Mouse (Mus musculus) embryonic fibroblast, embryonic 13.5 days (primary cell): ENCODE measurements at regions not wholly inside any gene's neighbourhood (a gene's known extent, or its start where the extent isn't known, plus 50 kb on each side); places are given as distances from the start of the nearest gene placed in this dataset.

Experiments
- H3K27ac ChIP-seq: 2 replicates; pipeline ENCODE4 v1.5.1; 2012; ENCODE audit warnings: low read length, control low read depth, inconsistent platforms; ENCODE audit not compliant: insufficient read depth
- H3K4me1 ChIP-seq: 2 replicates; pipeline ENCODE4 v1.6.1; 2011; ENCODE audit warnings: low read length; ENCODE audit not compliant: control insufficient read depth, insufficient read depth
- H3K4me3 ChIP-seq: 2 replicates; pipeline ENCODE4 v1.5.1; 2011; ENCODE audit warnings: mild to moderate bottlenecking, control low read depth, low read length; ENCODE audit not compliant: insufficient read depth
- CTCF ChIP-seq: IDR thresholded peaks from 2 replicates; pipeline ENCODE4 v1.5.1; 2011; ENCODE audit warnings: mild to moderate bottlenecking, control low read depth, low read length, moderate library complexity, borderline replicate concordance; ENCODE audit not compliant: insufficient read depth
- POLR2A ChIP-seq: IDR thresholded peaks from 2 replicates; pipeline ENCODE4 v1.6.1; 2011; ENCODE audit warnings: low read depth, mild to moderate bottlenecking, control low read depth, low read length, moderate library complexity

DNA sequence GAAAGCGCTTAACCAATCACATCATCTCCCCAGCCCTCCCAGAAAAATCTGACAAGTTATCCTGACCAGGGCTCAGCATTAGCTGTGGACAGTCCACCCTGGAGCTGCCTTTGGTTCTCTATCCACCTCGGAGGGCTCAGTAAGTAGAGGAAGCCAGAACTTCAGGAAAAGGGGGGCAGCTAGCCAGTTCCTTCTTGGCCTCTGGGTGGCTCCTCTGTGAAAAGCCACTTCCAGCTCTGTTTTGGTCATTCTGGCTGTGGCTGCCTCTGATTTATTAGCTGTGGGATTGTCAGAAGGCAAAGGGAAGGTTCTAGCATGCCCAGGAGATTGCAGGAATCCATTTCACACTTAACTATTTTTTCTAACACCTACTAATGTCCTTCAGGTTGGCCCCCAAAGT is 59.6 kb upstream of the Cux1 start:
- TF ChIP-seq CTCF (no peak), POLR2A (no peak)
- Histone ChIP-seq H3K4me3 (no peak overlapping the region), H3K27ac (no peak overlapping the region), H3K4me1 (no peaks in the 10 kb centered on the region)

DNA sequence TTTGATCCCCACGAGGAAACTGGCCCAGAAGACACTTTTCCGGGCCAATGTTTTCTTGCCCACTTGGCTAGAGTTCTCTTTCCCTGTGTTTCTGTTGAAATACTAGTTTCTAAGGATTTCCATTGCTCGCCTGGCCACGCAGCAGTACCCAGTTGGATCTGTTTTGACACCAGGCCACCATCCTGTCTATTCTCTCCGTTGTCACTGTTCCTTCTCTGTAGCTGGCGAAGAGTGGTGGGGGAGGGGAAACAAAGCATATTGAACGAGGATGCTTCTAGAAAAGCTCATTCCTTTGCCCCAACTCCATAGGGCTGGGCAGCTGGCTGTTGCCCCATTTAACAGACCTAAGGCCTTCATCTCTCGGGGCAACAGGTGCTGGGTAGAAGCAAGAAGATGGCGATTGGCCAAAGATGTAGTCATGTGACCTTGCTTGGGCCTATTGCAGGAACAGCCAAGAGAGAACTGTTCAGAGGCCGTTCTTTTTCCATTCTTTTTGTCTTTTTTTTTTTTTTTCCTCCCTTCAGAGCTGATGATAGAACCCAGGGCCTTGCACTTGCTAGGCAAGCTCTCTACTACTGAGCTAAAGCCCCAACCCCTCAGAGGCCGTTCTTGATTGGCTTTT is 60.5 kb upstream of the Cux1 start:
- Histone ChIP-seq H3K27ac (no peak overlapping the region), H3K4me1 (peaks cover 3% of the 10 kb centered on the region; the same call in 1 of the 2 replicates), H3K4me3 (no peak overlapping the region)
- TF ChIP-seq POLR2A (no peak), CTCF (no peak)

DNA sequence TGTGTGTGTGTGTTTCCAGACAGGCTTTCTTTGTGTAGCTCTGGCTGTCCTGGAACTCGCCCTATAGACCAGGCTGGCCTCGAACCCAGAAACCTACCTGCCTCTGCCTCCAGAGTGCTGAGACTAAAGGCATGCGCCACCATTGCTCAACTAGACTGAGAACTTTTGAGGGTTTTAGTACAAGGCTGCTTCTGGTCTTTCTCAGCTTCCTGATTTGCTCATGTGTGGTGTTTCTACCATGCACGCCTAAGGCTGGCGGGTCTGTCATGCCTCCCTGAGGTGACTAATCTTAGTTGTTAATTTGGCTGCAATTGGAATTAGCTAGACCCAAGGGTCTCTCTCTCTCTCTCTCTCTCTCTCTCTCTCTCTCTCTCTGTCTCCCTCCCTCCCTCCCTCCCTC is 61.2 kb upstream of the Cux1 start:
- Histone ChIP-seq H3K4me3 (no peak overlapping the region), H3K27ac (no peak overlapping the region), H3K4me1 (peaks cover 3% of the 10 kb centered on the region; the same call in 1 of the 2 replicates)
- TF ChIP-seq POLR2A (no peak), CTCF (no peak)

DNA sequence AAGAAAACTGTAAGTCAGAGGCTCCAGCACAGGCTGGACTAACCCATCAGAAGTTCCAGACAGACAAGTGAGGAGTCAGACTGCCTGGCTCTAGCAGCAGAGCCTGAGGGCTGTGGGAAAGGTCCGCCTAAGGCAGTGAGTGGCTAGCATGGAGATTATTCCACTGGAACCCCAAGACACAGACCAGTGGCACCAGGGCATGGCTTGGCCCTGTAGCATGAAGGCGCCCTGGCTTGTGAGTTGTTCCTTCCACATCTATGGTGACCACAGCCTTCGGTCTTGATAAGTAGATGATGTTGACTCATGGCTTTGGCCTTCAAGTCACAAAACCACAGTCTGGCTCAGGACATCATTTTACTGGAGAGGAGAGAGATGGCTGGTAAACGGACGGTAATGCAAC is 60.7 kb upstream of the Myl10 start:
- Histone ChIP-seq H3K4me1 (peaks cover 3% of the 10 kb centered on the region; the same call in 1 of the 2 replicates), H3K27ac (peak overlapping the region; percentile 38; the same call in 1 of the 2 replicates), H3K4me3 (no peak overlapping the region)
- TF ChIP-seq CTCF (no peak), POLR2A (no peak)

DNA sequence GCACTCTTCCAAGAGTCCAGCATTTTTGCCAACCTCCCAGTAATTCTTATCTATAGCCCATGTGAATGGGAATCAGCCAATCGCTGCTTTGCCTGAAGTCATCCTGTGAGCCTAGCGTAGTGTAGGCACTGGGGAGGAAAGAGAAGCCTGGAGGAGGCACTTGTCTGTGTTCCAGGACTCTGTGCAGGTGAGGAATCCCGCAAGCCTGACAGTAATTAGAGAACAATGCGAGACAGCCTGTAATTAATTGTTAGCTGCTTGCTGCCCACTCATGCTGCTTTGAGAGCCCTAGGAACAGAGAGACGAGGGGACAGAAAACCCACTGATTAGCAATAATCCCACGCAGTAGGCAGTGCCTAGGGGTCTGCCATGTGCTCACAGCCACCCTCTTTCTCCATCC is 59.0 kb upstream of the Myl10 start:
- TF ChIP-seq POLR2A, result no peak
- no peak for TF ChIP-seq CTCF
- peaks cover 3% of the 10 kb centered on the region; the same call in 1 of the 2 replicates for H3K4me1 ChIP-seq
- H3K27ac ChIP-seq, result no peak overlapping the region
- no peak overlapping the region for H3K4me3 ChIP-seq

DNA sequence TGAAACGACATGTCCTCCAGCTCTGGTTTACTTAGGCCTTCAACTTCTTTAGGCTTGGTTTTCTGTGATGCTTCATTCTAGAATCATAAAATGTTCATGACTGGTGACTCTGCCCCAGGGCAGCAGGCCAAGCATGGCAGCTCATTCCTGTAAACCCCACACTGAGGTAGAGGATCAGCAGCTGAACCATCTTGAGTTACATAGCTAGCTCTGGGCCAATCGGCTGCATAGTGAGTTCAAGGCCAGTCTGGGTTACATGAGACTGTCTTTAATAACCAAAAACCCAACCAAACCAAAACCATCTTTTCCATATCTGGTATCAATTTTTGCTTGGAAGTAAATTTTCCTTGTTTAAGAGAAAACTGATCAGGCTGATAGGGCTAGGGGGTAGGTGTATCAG is 57.8 kb upstream of the Myl10 start:
- Histone ChIP-seq H3K4me3 (no peak overlapping the region), H3K27ac (no peak overlapping the region), H3K4me1 (peaks cover 3% of the 10 kb centered on the region; the same call in 1 of the 2 replicates)
- TF ChIP-seq POLR2A (no peak), CTCF (no peak)

DNA sequence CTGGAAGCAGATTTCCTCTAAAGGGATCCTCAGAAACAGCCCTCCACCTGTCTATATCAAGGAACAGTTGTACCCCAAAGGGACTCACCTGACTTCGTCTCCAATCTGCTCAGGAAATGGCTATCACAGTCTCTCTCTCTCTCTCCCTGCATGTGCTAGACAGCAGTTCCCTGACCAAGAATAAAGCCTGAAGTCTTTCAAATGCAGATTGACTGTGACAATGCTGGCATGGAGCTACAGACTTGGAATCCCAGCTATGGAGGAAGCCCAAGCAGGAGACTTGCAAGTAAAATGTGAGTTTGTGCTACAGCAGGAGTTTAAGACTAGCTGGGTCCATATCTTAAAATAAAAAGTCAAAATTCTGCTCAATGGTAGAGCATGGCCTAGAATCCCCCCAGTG is 56.5 kb upstream of the Myl10 start:
- Histone ChIP-seq H3K4me3 (no peak overlapping the region), H3K4me1 (peaks cover 3% of the 10 kb centered on the region; the same call in 1 of the 2 replicates)

DNA sequence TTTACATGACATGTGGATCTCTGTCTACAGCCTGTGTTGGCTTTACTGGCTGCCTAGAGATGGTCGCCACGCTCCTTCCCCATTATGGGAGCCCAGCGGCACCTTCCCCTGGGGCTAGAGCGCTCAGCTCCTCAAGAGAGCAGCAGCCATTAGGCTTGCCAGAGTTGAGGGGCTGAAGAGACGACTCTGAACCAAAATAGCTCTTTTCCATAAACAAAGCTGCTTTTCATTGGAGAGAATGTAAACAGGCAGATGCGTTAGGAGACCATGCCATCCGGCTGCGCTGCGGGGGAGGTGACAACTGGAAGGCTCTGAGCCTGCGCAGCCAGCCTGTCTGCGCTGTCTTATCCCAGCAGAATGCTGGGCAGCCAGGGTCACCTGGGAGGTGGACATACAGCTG is 55.1 kb upstream of the Myl10 start:
- H3K4me1 ChIP-seq, result no peaks in the 10 kb centered on the region
- TF ChIP-seq POLR2A, result no peak
- no peak for TF ChIP-seq CTCF
- no peak overlapping the region for H3K4me3 ChIP-seq
- H3K27ac ChIP-seq, result no peak overlapping the region

More for the DNA sequence above, 56.5 kb upstream of the Myl10 start:
- H3K27ac ChIP-seq, result no peak overlapping the region
- TF ChIP-seq CTCF (no peak), POLR2A (no peak)

DNA sequence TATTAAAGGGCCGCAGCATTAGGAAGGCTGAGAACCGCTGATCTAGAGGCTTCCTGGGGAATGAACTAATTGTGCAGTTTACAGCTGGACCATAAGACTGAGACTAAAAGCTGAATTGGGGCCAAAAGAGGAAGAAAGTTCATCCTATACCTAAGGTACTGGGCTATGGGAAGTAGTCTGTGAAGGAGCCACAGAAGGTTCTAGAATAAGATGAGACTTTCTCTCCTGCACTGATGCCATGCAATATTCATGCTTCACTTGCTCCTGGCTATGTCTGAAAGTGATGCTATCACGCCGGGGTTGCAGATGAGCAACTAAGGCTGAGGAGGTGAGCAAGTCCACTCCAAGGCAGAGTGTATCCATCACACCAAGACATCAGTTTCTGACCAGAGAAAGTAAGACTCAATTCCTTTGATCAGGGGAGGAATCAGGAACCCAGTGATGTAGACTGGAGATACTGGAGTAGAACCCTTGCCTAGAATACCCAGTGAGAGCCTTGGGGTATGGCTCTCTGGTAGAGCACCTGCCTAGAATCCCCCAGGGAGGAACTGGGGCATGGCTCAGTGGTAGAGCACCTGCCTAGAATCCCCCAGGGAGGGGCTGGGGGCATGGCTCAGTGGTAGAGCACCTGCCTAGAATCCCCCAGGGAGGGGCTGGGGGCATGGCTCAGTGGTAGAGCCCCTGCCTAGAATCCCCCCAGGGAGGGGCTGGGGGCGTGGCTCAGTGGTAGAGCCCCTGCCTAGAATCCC is 51.9 kb upstream of the Myl10 start:
- H3K4me3 ChIP-seq, result no peak overlapping the region
- no peak for TF ChIP-seq CTCF
- H3K4me1 ChIP-seq, result no peaks in the 10 kb centered on the region
- H3K27ac ChIP-seq, result no peak overlapping the region

DNA sequence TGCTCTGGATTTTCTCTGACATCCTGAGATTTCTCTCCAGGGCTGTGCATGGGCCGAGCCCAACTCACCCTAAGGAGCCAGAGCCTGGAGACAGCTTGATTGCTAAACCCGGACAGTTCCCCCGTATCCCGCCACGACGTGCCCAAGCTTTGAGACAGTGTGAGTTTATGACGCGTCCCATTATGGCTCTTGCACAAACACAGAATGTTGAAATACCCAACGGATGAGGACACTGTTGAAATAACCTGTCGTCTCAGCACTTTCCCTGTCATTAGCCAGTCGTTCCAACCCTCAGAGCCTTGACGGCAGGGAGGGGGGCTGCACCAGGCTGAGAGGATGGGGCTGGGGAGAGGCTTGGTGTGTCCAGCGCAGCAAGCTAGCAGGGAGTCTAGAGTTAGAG is 50.7 kb upstream of the Myl10 start:
- Histone ChIP-seq H3K27ac (no peak overlapping the region), H3K4me1 (no peaks in the 10 kb centered on the region), H3K4me3 (no peak overlapping the region)
- TF ChIP-seq CTCF (no peak), POLR2A (no peak)
